Mouse (Mus musculus) 416B (cell line): ENCODE results near the gene Tubb5.
A peak's percentile ranks its signal among the peaks of the same experiment; 100 is the strongest.

ENCODE experiments used
- DNase-seq: peaks from one replicate; pipeline ENCODE4 v3.0.0; 2011; ENCODE audit warnings: low read depth

Tubb5 gene

DNA sequence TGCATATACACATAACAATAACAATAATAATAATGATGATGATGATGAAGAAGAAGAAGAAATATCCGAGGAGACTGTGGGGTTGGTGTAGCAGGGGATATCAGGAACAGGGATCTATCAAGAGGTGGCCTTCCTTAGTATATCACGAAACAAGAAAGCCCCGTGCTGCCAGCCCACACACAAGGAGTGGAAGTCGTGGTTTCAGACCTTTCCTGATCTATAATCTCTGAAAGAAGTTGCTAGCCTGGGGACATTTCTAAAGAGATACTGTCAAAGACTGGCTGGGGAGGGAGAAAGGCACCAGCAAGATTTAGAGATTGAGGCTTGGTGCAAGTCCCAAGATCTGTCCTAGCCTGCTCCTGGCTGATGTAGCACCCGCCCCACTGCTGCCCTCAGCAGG, 41.3 kb downstream of the Tubb5 start:
- DNase-seq, result peak; percentile 58

DNA sequence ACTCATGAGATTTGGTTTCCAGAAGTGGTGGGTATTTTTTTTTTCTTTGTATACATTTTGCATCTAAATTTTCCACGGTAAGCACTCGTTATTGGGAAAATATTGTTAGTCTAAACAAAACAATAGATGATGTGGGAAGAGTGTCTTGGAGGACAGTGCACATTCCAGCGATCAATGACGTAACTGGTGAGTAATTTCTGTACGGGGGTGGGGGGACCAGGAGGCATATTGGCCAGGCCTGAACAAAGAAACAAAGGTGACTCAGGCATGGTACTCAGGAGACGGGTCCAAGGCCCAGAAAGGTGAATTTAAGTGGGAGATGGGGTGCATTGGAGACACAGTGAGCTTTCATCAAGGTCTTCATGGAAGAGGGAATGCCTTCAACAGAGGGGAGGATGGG, 42.5 kb downstream of the Tubb5 start:
- no peak for DNase-seq

DNA sequence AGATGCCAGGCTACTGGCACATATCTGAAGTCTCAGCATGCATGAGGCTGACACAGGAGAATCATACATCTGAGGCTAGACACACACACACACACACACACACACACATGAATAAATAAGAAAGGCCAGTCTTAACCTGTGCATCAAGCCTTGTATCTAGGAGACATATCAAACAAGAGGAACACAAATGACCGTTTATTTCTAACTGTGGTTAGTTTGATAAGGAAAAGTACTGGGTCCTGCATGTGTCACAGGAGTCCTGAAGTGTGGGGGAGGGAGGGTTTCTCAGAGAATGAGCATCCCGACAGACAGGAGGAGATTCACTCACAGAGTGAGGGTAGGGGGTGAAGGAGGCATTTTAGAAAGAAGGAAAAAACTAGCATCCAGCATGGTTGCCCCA, 43.0 kb downstream of the Tubb5 start:
- DNase-seq, result peak; percentile 66

DNA sequence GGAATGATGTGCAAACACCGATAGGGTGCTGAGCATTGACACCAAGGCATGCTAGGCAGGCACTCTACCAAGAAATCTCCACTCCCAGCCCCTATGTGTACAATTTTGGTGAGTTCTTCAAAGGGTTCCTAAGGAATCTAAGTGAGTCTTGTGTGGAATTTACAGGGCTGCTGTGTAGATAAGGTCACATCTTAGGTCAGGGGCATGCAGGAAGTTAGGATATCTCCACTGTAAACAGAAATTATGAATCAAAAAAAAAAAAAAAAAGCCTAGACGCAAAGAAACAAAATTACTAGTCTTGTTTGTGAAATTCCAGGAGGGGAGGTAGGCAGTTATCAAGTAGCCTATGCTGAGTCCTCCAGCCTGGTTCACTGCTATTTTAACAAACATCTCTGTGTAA, 45.3 kb downstream of the Tubb5 start:
- DNase-seq, result no peak

DNA sequence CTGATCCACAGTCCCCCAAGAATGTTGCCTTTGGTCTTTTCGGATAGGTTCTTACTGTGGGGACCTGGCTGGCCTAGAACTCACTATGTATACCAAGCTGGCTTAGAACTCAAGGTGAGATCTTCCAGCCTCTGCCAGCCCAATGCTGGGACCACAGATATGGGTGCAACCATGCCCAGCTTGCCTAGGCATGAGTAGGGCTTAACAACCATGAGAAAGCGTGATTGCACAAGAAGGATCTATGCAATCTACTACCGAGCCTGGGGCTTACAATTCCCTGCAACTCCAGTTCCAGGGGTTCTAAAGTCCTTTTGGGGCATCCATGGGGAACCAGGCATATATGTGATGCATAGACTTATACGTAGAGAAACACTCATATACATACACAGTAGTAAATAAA, 47.2 kb downstream of the Tubb5 start:
- DNase-seq, result no peak

DNA sequence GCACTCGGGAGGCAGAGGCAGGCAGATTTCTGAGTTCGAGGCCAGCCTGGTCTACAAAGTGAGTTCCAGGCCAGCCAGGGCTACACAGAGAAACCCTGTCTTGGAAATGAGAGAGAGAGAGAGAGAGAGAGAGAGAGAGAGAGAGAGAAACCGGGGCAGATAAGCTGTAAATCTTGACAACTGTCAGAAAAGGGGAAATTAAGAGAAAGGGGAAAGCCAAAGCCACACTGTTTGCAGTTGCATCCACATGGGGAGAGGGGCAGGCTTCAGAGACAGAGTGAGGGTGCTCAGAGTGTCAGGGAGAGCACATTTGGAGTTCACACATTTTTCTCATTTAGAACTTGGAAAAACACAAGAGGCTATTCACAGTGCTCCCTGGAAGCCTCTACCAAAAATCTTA, 50.1 kb downstream of the Tubb5 start:
- DNase-seq, result peak; percentile 51

DNA sequence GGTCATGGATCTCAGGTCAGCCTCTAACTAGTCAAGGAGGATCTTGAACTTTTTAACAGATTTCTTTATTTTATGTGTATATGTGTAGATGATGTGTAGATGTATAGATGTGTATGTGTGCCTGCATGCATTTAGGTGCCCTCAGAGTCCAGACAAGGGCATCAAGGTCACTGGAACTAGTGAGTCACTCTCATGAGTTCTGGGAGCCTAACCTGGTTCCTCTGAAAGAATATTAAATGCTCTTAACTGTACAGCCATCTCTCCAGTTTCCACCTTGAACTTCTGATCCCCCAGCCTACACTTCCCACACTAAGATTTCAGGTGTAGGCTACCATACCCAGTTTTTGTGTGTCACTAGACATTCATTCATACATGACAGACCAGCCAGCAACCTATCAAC, 50.6 kb downstream of the Tubb5 start:
- peak; percentile 68 for DNase-seq

DNA sequence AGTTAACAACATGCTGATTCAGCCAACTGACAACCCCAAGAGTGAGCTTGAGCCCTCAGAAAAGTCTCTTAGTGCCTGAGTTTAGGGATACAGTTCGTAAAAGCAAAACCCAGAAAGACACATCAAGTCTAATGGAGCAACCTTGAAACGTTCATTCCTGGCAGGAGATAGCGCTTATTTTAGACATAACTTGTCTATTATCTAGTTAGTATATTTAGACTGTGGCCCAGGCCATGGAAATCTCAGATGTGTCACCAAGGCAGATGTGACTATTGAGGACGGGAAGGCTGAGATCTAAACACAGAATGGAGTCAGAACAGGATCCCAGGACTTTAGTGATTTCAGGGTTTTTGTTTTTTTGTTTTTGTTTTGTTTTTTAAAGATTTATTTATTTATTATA, 53.0 kb downstream of the Tubb5 start:
- DNase-seq, result no peak

DNA sequence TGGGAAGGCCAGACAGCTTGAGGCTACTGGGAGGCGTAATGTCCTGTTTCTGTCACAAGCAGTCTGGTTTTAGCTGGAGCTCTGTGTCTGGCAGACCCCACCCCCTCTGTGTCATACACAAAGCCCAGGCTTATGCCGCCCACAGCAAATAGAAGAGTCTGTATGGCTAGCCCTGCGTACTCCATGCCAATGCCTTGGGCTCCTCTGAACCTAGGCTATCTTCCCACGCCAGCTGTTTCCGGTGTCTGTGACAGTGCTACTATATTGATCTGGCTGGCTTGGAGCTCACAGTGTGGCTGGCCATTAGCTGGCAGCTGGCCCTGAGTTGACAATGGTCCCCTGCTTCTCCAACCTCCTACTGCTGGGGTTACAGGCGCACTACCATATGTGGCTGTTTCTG, 54.2 kb downstream of the Tubb5 start:
- DNase-seq, result peak; percentile 54
